8 mouse cellular contexts compared by ENCODE assay signal in the genomic region with DNA sequence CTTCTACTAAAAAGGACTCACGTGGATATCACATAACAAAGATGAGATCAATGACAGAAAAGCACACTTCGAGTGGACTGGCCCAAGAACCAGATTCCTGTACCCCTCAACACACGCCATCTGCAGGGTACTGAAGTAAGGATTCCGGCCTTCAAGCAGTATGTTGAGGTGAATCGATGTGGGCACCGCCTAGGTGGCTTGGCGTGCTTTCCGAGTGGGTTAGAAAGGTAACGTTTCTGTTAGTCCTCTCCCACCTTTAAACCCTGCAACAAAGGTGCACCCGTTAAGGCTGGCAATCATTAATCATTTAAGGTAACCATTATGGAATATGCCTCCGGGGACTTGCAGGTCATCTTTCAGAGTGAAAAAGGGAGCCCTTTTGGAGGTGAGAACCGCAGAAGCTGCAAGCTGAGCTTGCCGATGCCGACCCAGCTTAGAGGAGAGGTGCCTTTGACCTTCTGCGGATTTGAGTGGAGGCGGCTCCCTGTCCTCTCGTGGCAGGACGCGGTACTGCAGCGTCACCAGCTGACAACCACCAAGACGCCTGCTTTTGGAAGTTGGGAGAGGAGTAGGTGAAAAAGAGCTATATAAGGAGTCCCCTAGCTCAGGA. TPM values are rescaled to one million over a fixed set of nuclear protein-coding genes. Genes with fewer than 3 reads are reported as not detected.
DNase-seq lines count a peak whose midpoint lies in the region; ATAC-seq and TF ChIP-seq lines count a peak whose summit lies in the region.

No protein-coding gene starts in this region.

- H3K9me3 ChIP-seq in heart, embryonic 10.5 days = no peaks in the 10 kb centered on the region
- no peaks in the 10 kb centered on the region for H3K9me3 ChIP-seq in kidney, embryonic 14.5 days (ENCODE audit: control insufficient read depth, low read length)

- H3K27ac ChIP-seq in heart, embryonic 10.5 days = peak overlapping the region; percentile 72
- H3K27ac ChIP-seq in kidney, embryonic 14.5 days (ENCODE audit: low read depth, low read length) = no peak overlapping the region
- peak overlapping the region; percentile 23 for H3K27ac ChIP-seq in liver, adult 2 months (replicated peaks; ENCODE audit: insufficient read depth, low read depth, low read length)

- ATAC-seq in erythroblast, adult 5-6 weeks (replicated peaks; ENCODE audit: low FRiP score, poor library complexity, severe bottlenecking) = peak; percentile 88
- ATAC-seq in kidney, embryonic 14.5 days (ENCODE audit: low FRiP score, low TSS enrichment) = no peak

- no peaks in the 10 kb centered on the region for H3K36me3 ChIP-seq in heart, embryonic 10.5 days
- no peaks in the 10 kb centered on the region for H3K36me3 ChIP-seq in kidney, embryonic 14.5 days (ENCODE audit: control insufficient read depth, insufficient read depth, low read length)
- no peaks in the 10 kb centered on the region for H3K36me3 ChIP-seq in liver, adult 2 months (ENCODE audit: control insufficient read depth, insufficient read depth, low read length)
- H3K36me3 ChIP-seq in myocyte (ENCODE audit: control insufficient read depth, insufficient read depth) = no peaks in the 10 kb centered on the region

- H3K27me3 ChIP-seq in heart, embryonic 10.5 days (ENCODE audit: insufficient read depth, poor library complexity, severe bottlenecking) = no peaks in the 10 kb centered on the region
- H3K27me3 ChIP-seq in kidney, embryonic 14.5 days (ENCODE audit: control insufficient read depth, insufficient read depth, low read length) = no peaks in the 10 kb centered on the region
- no peaks in the 10 kb centered on the region for H3K27me3 ChIP-seq in liver, adult 2 months (ENCODE audit: control insufficient read depth, insufficient read depth, low read length)
- H3K27me3 ChIP-seq in myocyte (ENCODE audit: control insufficient read depth, insufficient read depth, insufficient read length) = no peaks in the 10 kb centered on the region

- H3ac ChIP-seq in myocyte (ENCODE audit: control insufficient read depth, insufficient read length) = no peak overlapping the region

- 14% methylated on average over 21 of the region's 21 CpGs for WGBS in heart, embryonic 10.5 days
- WGBS in kidney, embryonic 14.5 days = 13% methylated on average over 21 of the region's 21 CpGs
- WGBS in liver, adult 2 months = 11% methylated on average over 21 of the region's 21 CpGs

- H3K9ac ChIP-seq in kidney, embryonic 14.5 days (ENCODE audit: low read depth, low read length) = no peak overlapping the region
- H3K9ac ChIP-seq in liver, adult 2 months (ENCODE audit: low read depth, low read length) = peak overlapping the region; percentile 15

- 0 out of 2 replicates have a peak overlapping the region, but pooled peaks have one; percentile 9 for H3K4me2 ChIP-seq in kidney, embryonic 14.5 days (replicated peaks; ENCODE audit: low read depth, low read length)
- H3K4me2 ChIP-seq in myocyte (ENCODE audit: low read depth) = peak overlapping the region; percentile 47

- DNase-seq in CD4-positive helper T cell, adult 2 months (ENCODE audit: low read depth, low spot score) = peak; percentile 84
- peak; percentile 91 for DNase-seq in brain, adult 2 months (ENCODE audit: low read depth, low spot score)
- peak; percentile 93 for DNase-seq in heart, embryonic 10.5 days (ENCODE audit: low spot score)
- DNase-seq in liver, adult 2 months (ENCODE audit: extremely low read depth, low read depth, low spot score) = peak; percentile 75
- DNase-seq in spleen, postnatal 4 days (ENCODE audit: low spot score in 2 of 2) = peak; percentile 80 to 94

- TF ChIP-seq POLR2A in liver, adult 2 months (IDR thresholded peaks at IDR 0.05; ENCODE audit: extremely low read depth, insufficient read depth, low read length) = no peak
- no peak for TF ChIP-seq POLR2A in myocyte (IDR thresholded peaks at IDR 0.05; ENCODE audit: insufficient read length, low read depth)

- H3K4me3 ChIP-seq in heart, embryonic 10.5 days = peak overlapping the region; percentile 37; the same call in 1 of the 2 replicates
- no peak overlapping the region for H3K4me3 ChIP-seq in kidney, embryonic 14.5 days (ENCODE audit: low read length)
- no peak overlapping the region for H3K4me3 ChIP-seq in liver, adult 2 months (ENCODE audit: insufficient read depth, low read depth, low read length)
- H3K4me3 ChIP-seq in myocyte = no peak overlapping the region

- no peaks in the 10 kb centered on the region; the same call in 1 of the 2 replicates for H3K79me2 ChIP-seq in liver, adult 2 months (ENCODE audit: control insufficient read depth, insufficient read depth, low read length)
- peaks cover 27% of the 10 kb centered on the region for H3K79me2 ChIP-seq in myocyte (ENCODE audit: control insufficient read depth, insufficient read depth)

- H3K4me1 ChIP-seq in heart, embryonic 10.5 days = peaks cover 8% of the 10 kb centered on the region; the same call in 1 of the 2 replicates
- peaks cover 5% of the 10 kb centered on the region; the same call in 1 of the 2 replicates for H3K4me1 ChIP-seq in kidney, embryonic 14.5 days (ENCODE audit: control insufficient read depth, insufficient read depth, low read length)
- peaks cover 8% of the 10 kb centered on the region; the same call in 1 of the 2 replicates for H3K4me1 ChIP-seq in liver, adult 2 months (ENCODE audit: control insufficient read depth, insufficient read depth, low read length)

- peak; percentile 97 for TF ChIP-seq CTCF in liver, adult 2 months (IDR thresholded peaks at IDR 0.05; ENCODE audit: low read depth, low read length)

TF ChIP-seq in myocyte, 11 proteins besides CTCF, POLR2A, EP300 and RAD21:
- TF ChIP-seq REST (IDR thresholded peaks at IDR 0.05; ENCODE audit: insufficient read depth, insufficient read length) (no peak), CEBPB (IDR thresholded peaks at IDR 0.05; ENCODE audit: insufficient read depth, poor library complexity, severe bottlenecking) (no peak), MYOD1 (IDR thresholded peaks at IDR 0.05; ENCODE audit: control insufficient read depth in 1 of 3, insufficient read length in 2 of 3, low read depth in 2 of 3) (no peak), E2F4 (IDR thresholded peaks at IDR 0.05; ENCODE audit: insufficient read depth) (no peak), MAX (IDR thresholded peaks at IDR 0.05; ENCODE audit: low read depth) (no peak), TCF3 (IDR thresholded peaks at IDR 0.05; ENCODE audit: insufficient read length, low read depth) (no peak), USF1 (IDR thresholded peaks at IDR 0.05; ENCODE audit: low read depth) (no peak), TCF12 (IDR thresholded peaks at IDR 0.05; ENCODE audit: insufficient read depth, poor library complexity, severe bottlenecking) (no peak), MYOG (IDR thresholded peaks at IDR 0.05; ENCODE audit: control insufficient read depth in 1 of 3, insufficient read depth in 1 of 3, insufficient read length in 2 of 3, low read depth in 2 of 3) (no peak), SRF (IDR thresholded peaks at IDR 0.05; ENCODE audit: control insufficient read depth, insufficient read length, low read depth) (no peak), POLR2AphosphoS2 (IDR thresholded peaks at IDR 0.05; ENCODE audit: insufficient read length, low read depth) (no peak)

RNA-seq across cellular contexts. Expression of gene Dusp16, which starts 1.6 kb away (rescaled TPM):
- 2.3 TPM in 1 of 2 replicates, not detected in the other for total RNA-seq in erythroblast, adult 5-6 weeks (2015; ENCODE audit: low replicate concordance)
- 0.94 and 3.8 TPM in 2 replicates for total RNA-seq in erythroblast, adult 5-6 weeks (2017; ENCODE audit: low replicate concordance)
- 13.2 and 16.7 TPM in 2 replicates for polyA plus RNA-seq in heart, embryonic 10.5 days (2016; fragmentation: Nextera tagmentation; extraction: Ambion mirVana)
- 8.6 and 12.3 TPM in 2 replicates for polyA plus RNA-seq in kidney, embryonic 14.5 days (2014; fragmentation: Nextera tagmentation; extraction: Ambion mirVana)
- 19.7 and 21.1 TPM in 2 replicates for total RNA-seq in liver, adult 2 months (2014; rRNA removed)
- 17.4 and 20.0 TPM in 2 replicates for polyA plus RNA-seq in liver, adult 2 months (2012; rRNA removed)
- polyA plus RNA-seq in myocyte (2012; fragmentation: generic; extraction: Trizol) = 4.8 TPM

RNA-seq across cellular contexts. Expression of gene Crebl2, which starts 35.9 kb away (rescaled TPM):
- 23.0 and 23.2 TPM in 2 replicates for total RNA-seq in erythroblast, adult 5-6 weeks (2015; ENCODE audit: low replicate concordance)
- total RNA-seq in erythroblast, adult 5-6 weeks (2017; ENCODE audit: low replicate concordance) = 26.0 and 49.9 TPM in 2 replicates
- polyA plus RNA-seq in heart, embryonic 10.5 days (2016; fragmentation: Nextera tagmentation; extraction: Ambion mirVana) = 1.00 and 1.0 TPM in 2 replicates
- polyA plus RNA-seq in kidney, embryonic 14.5 days (2014; fragmentation: Nextera tagmentation; extraction: Ambion mirVana) = 1.7 and 2.0 TPM in 2 replicates
- total RNA-seq in liver, adult 2 months (2014; rRNA removed) = 48.5 and 49.5 TPM in 2 replicates
- 20.9 and 23.2 TPM in 2 replicates for polyA plus RNA-seq in liver, adult 2 months (2012; rRNA removed)
- 1.5 TPM for polyA plus RNA-seq in myocyte (2012; fragmentation: generic; extraction: Trizol)
